Mouse (Mus musculus): ENCODE measurements at regions not wholly inside any gene's neighbourhood (a gene's known extent, or its start where the extent isn't known, plus 50 kb on each side); places are given as distances from the start of the nearest gene placed in this dataset.

- intact Hi-C loops (cut with DNase I), result no loop called here
- no peak for DNase-seq (ENCODE audit: low spot score)
Measured at GRCm38 (mm10) chr9:47054595-47054994, 56.1 kb downstream of the Gm4791 start.

DNA sequence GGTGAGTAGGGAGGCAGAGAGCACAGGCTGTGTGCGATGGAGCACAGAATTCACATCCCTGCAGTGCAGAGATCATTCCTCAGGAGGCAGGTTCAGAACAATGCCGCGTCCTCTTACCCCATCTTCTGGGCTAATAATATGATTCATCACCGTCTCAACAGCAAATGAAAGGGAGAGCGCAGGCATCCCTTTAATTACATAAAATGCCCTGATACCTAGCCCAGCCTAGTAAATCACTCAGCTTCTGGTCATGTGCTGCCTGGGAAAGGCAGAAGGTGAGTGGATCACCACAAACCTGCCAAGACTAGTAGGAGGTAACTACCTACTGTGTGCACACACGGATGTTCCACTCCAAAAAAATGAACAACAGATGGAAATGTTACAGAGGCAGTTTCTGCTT is 57.0 kb downstream of the Gm4791 start:
- intact Hi-C loops (cut with DNase I), result no loop called here
- DNase-seq (ENCODE audit: low spot score), result no peak

DNA sequence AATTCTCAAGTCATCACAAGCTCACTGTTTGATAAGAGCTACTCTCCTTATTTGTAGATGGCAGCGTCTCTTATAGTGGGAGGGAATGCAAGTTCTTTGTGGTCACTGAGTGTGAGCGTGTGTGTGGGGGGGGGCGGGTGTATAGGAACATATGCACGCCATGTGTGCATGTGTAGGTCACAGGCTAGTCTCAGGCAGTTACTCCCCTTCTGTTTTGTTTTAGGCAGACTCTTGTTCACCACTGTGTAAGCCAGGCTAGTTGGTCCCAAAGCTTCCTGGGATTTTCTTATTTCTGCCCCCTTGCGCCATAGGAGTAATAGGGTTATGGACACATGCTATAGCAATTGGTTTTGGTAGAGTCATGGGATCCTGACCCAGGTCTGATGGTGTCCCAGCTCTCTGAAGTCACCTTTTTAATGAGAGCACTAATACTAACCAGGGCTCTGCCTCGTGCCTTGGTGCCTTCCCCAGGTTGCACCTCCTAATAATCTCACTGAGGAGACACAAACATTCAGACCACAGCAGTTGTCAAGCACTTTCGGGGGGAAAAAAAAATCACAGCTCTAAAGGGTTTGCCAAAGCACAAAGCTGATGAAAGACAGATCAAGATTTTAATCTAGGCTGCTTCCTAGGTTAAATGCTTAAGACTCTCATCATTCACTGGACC is 60.9 kb downstream of the Gm4791 start:
- intact Hi-C loops (cut with DNase I), result no loop called here
- DNase-seq (ENCODE audit: low spot score), result no peak

- intact Hi-C loops (cut with DNase I), result no loop called here
- DNase-seq (ENCODE audit: low spot score), result no peak
Measured at GRCm38 (mm10) chr9:47060757-47061156, 62.2 kb downstream of the Gm4791 start.

GRCm38 (mm10) chr9:47062516-47062915 is 64.0 kb downstream of the Gm4791 start:
- intact Hi-C loops (cut with DNase I), result no loop called here
- DNase-seq (ENCODE audit: low spot score), result no peak

- DNase-seq (ENCODE audit: low spot score), result no peak
- intact Hi-C loops (cut with DNase I), result no loop called here
Measured at GRCm38 (mm10) chr9:47063751-47064150, 65.2 kb downstream of the Gm4791 start.

DNA sequence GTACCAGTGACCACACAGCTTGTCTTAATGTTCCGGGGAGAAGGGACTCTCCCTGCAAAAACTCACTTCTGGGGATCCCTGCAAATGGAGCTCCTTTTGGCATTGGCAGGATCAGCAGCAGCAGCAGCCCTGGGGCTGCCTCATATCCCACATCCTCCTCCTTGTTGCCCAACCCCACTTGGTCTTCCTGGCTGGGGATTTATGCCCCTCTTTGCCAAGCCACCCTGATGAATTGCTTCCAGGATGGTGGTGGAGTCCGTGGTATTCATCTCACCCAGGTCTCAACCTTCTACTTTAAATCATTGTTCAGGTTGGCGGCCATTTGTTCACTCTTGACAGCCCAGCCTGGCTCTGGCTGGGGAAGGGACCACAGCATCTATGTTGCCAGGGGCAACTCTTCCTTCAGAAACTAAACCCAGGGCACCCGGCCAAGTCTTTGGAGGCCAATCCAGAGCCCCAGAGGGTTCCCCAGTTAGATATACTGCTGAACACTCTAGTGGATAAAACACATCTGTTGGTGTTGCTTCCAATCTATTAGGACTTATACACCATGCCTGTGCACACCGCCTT is 66.0 kb downstream of the Gm4791 start:
- intact Hi-C loops (cut with DNase I), result no loop called here
- no peak for DNase-seq (ENCODE audit: low spot score)

DNA sequence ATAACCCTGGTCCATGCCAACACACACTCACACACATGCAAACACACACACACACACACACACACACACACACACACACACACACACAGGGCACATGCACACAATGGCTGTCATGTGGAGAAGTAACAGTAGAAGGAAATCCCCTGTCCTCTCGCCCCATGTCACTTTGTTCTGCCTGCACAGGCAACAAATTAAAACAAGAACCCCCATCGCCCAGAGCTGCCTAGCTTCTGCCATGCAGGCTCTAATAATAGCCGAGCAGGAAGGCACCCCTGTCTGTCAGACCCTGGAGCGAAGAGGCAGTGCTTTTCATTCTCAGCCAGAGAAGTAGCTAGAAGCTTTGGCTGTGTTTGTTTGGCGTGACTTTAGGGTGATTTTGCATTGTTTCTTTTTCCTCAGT is 70.9 kb downstream of the Gm4791 start:
- DNase-seq (ENCODE audit: low spot score), result no peak
- intact Hi-C loops (cut with DNase I), result no loop called here

DNA sequence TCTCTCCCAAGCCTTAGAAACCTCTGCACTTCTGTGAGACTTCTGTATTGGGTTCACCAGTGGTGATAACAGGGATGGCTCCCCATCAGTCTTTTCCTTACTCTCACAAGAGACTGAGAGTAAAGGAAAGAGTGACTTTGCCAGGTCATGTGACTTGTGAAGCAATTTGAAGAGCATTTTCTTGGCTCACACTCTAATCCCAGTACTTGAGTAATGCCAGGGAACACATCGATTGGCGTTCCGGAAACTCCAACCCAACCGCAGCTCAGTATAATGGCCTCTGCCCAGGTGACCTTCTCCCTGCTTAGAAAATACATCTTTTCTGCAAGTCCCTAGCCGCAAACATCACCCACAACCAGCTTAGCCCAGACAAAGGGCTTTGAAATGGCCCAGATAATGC is 72.4 kb downstream of the Gm4791 start:
- intact Hi-C loops (cut with DNase I), result no loop called here
- DNase-seq (ENCODE audit: low spot score), result no peak

DNA sequence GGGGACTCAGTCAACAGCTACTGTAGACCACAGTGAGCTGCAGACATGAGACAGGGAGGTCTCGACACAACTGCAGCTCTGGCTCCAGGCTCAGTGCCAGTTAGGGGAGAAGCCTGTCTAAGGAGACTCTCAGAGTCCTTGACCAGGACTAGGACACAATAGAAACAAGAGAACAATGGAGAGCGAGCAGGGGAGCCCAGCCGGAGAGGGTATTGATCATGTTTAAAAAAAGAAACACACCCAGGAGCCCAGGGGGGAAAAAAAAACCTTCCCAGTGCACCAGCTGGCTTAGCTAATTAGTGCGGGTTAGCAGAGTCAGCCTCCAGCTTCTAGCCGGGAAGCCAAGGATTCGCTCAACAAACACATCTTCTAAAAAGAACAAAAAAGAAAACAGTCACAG is 78.4 kb downstream of the Gm4791 start:
- DNase-seq (ENCODE audit: low spot score), result no peak
- intact Hi-C loops (cut with DNase I), result no loop called here

DNA sequence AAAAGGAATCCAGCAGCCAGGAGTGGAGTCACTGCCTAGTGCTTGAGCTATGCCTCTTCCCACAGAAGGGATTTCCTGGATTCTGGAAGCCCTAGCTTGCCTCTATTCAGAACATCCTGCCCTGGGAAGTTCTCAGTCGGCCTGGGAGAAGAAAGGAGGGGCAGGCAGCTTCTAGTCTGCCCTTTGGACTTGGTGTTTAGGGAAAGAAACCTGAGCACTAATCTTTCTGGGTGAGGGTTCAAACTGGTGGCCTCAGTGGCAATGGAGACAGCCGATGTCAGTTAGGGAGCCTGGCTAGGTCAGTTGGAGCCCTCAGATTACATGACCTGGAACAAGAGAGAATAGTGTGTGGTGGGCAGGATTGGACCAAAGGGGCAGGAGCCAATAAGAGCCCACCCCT is 78.9 kb downstream of the Gm4791 start:
- DNase-seq (ENCODE audit: low spot score), result no peak
- intact Hi-C loops (cut with DNase I), result no loop called here

- intact Hi-C loops (cut with DNase I), result no loop called here
- DNase-seq (ENCODE audit: low spot score), result no peak
Measured at GRCm38 (mm10) chr9:47077945-47078344, 79.4 kb downstream of the Gm4791 start.

DNA sequence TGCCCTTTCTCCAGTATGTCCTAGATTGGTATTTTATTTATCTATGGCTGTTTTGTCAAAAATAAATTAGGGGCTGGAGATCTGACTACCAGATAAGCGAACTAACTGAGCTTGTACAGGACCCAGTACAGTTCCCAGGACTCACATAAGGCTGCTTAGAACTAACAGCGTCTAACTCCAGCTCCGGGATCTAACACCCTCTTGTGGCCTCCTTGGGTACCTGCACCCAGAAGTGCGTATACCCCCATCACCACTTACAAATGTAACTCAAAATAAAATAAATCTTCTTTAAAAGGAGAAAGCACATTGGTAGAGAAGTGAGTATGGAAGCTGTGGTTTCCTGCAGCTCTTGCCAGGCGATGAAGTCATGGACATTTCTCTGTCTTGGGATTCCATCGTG is 82.9 kb downstream of the Gm4791 start:
- no peak for DNase-seq (ENCODE audit: low spot score)
- intact Hi-C loops (cut with DNase I), result no loop called here

GRCm38 (mm10) chr9:47091796-47092195 is 93.3 kb downstream of the Gm4791 start:
- no peak for DNase-seq (ENCODE audit: low spot score)
- intact Hi-C loops (cut with DNase I), result no loop called here

DNA sequence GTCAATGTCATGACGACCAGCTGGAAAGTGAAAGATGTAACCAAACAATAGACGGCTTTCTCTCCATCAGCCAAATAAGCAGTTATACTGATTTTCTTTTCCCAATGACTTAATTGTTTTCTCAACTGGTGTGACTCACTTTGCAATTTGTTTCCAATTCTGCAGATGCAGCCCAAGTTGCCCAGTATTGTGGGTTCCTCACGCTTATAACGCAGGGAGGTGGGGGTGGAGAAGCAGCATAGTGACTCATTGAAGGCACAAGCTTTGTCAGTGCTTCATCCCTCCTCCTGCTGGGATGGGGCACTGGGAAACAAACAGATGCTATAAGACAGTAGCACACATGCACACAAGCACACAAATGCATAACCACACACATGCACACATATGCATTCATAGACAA is 97.1 kb downstream of the Gm4791 start:
- DNase-seq (ENCODE audit: low spot score), result no peak
- intact Hi-C loops (cut with DNase I), result no loop called here

GRCm38 (mm10) chr9:47103316-47103715 is 104.8 kb downstream of the Gm4791 start:
- intact Hi-C loops (cut with DNase I), result no loop called here

GRCm38 (mm10) chr9:47103966-47104365 is 105.4 kb downstream of the Gm4791 start:
- intact Hi-C loops (cut with DNase I), result no loop called here
- no peak for DNase-seq (ENCODE audit: low spot score)

More at GRCm38 (mm10) chr9:47103316-47103715, 104.8 kb downstream of the Gm4791 start:
- no peak for DNase-seq (ENCODE audit: low spot score)

DNA sequence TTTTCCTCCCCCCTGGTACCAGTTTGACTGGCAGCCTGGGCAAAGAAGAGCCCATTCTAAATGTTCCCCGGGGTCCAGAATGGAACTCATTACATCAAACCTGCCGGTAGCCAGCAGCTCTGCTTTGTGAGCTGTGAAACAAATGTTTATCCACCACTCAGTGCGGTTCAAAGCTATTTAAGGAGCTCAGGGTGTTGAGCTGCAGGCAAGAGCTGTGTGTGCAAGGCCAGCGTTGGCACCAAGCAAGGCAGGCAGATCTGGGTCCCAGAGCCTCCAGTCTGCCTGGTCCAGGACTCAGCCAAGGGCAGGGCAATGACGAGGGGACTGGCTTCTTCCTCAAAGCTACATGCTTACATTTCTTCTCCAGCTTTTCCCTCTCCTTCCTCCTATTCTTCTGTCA is 109.6 kb downstream of the Gm4791 start:
- no peak for DNase-seq (ENCODE audit: low spot score)

DNA sequence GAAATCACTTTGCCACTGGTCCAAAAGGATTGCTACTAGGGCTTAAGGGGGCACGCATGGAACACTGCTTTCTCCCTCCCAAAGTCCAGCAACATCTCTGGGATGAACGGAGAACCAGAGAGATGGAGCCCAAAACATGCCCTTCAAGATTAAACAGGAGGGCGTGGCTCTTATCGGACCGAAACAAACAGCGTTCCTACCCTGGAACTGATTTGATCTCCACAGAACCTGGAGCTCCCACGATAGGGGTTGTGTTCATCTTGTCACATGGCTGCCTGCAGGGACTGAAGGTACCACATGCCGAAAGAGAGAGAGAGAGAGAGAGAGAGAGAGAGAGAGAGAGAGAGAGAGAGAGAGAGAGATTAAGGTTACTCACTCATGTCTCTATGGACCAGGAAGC is 120.7 kb downstream of the Gm4791 start:
- intact Hi-C loops (cut with DNase I), result no loop called here

More for the DNA sequence above, 109.6 kb downstream of the Gm4791 start:
- intact Hi-C loops (cut with DNase I), result no loop called here

DNA sequence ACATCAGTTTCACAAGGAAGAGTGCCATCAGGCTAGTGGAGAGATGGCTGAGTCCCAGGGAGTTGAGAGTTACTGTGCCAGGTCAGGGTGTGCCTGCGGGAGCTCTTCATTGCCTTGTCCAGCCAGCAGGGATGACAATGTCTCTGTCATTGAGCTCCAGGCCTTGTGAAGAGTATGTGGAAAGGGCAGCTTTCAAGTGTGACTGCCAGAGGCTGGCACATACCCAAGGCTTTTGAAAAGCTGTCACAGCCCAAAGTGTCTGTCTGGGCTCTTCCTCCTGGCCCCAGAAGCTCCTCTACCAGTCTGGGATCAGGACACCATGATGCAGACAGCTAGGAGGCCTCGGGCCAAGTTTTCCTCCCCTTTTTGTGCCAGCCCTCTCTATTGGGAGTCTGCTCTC is 124.6 kb downstream of the Gm4791 start:
- intact Hi-C loops (cut with DNase I), result no loop called here

More for the DNA sequence above, 120.7 kb downstream of the Gm4791 start:
- DNase-seq (ENCODE audit: low spot score), result no peak

GRCm38 (mm10) chr9:47125517-47125916 is 127.0 kb downstream of the Gm4791 start:
- intact Hi-C loops (cut with DNase I), result loop anchor here (5.0 kb wide), 1 partner anchor 572 kb away; no protein-coding TSS in a partner anchor
- no peak for DNase-seq (ENCODE audit: low spot score)

More for the DNA sequence above, 124.6 kb downstream of the Gm4791 start:
- no peak for DNase-seq (ENCODE audit: low spot score)

GRCm38 (mm10) chr9:47126236-47126635 is 127.7 kb downstream of the Gm4791 start:
- no peak for DNase-seq (ENCODE audit: low spot score)
- intact Hi-C loops (cut with DNase I), result loop anchor here (5.0 kb wide), 1 partner anchor 571 kb away; no protein-coding TSS in a partner anchor
